Mouse (Mus musculus): ENCODE results near the gene Steap2. TPM values are rescaled to one million over a fixed set of nuclear protein-coding genes. Genes with fewer than 3 reads are reported as not detected.
A peak's percentile ranks its signal among the peaks of the same experiment; 100 is the strongest.
"Not testable (repeated sequence)": the region's sequence is repeated elsewhere in the genome, so short reads cannot be mapped to it uniquely, and the experiment has no call there.

The Steap2 gene
- polyA plus RNA-seq, 1 experiment from 2014 or later = 7.1 TPM

GRCm38 (mm10) chr5:5686973-5687372, 7.4 kb downstream of the Steap2 start:
- no peak overlapping the region for H3K4me2 ChIP-seq (ENCODE audit: low read depth, severe bottlenecking)
- peaks cover 4% of the 10 kb centered on the region; the same call in 1 of the 2 replicates for H3K9me3 ChIP-seq (ENCODE audit: control insufficient read depth, low read length)
- H3K4me3 ChIP-seq (ENCODE audit: low read depth, low read length) = no peak overlapping the region
- H3K36me3 ChIP-seq (ENCODE audit: control insufficient read depth, insufficient read depth, low read length) = no peaks in the 10 kb centered on the region
- H3K27ac ChIP-seq (replicated peaks; ENCODE audit: low read depth, low read length) = no peak overlapping the region
- WGBS = 0% methylated on average over 1 of the region's 1 CpGs
- H3K27me3 ChIP-seq (ENCODE audit: control insufficient read depth, insufficient read depth, low read length) = no peaks in the 10 kb centered on the region
- no peaks in the 10 kb centered on the region; the same call in 1 of the 2 replicates for H3K4me1 ChIP-seq (ENCODE audit: control insufficient read depth, insufficient read depth, low read length)
- ATAC-seq (ENCODE audit: insufficient number of reproducible peaks, low FRiP score, low TSS enrichment, low read depth) (no peak), DNase-seq (ENCODE audit: low spot score) (no peak)
- H3K9ac ChIP-seq (ENCODE audit: low read length) = no peak overlapping the region

DNA sequence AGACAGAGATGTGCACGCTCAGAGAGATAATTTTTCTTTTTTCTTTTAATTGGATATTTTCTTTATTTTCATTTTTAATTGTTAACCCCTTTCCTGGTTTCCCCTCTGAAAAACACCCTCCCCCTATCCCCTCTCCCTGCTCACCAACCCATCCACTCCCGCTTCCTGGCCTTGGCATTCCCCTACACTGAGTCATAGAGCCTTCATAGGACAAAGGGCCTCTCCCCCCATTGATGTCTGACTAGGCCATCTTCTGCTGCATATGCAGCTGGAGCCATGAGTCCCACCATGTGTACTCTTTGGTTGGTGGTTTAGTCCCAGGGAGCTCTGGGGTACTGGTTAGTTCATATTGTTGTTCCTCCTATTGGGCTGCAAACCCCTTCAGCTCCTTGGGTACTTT, 9.4 kb downstream of the Steap2 start:
- H3K9me3 ChIP-seq (ENCODE audit: control insufficient read depth, low read length); ATAC-seq (ENCODE audit: insufficient number of reproducible peaks, low FRiP score, low TSS enrichment, low read depth); H3K4me3 ChIP-seq (ENCODE audit: low read depth, low read length); H3K9ac ChIP-seq (ENCODE audit: low read length); DNase-seq (ENCODE audit: low spot score); H3K27me3 ChIP-seq (ENCODE audit: control insufficient read depth, insufficient read depth, low read length); H3K4me2 ChIP-seq (ENCODE audit: low read depth, severe bottlenecking); H3K36me3 ChIP-seq (ENCODE audit: control insufficient read depth, insufficient read depth, low read length); H3K27ac ChIP-seq (replicated peaks; ENCODE audit: low read depth, low read length); H3K4me1 ChIP-seq (ENCODE audit: control insufficient read depth, insufficient read depth, low read length): not testable (repeated sequence)
- 92% methylated on average over 2 of the region's 2 CpGs for WGBS

DNA sequence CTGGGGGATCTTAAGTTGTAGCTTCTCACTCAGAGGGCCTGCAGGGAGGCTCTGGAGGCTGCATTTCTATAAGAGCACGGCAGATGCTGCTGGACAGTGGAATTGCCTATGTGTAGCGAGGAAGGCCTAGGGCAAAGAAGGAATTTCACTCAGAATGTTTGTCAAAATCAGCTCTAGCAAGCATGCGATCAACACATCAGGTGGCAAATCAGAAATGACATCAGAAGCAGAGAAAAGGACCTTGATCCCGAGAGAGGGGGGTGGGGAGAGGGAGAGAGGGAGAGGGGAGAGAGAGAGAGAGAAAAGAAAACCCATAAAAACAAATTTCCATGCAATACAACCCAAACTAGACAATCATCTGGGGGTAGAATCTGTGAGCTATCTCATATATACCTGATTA, 11.1 kb downstream of the Steap2 start:
- 81% methylated on average over 4 of the region's 4 CpGs for WGBS

GRCm38 (mm10) chr5:5679459-5679858, 14.9 kb downstream of the Steap2 start:
- Histone ChIP-seq H3K27ac (replicated peaks; ENCODE audit: low read depth, low read length) (no peak overlapping the region), H3K36me3 (ENCODE audit: control insufficient read depth, insufficient read depth, low read length) (peaks cover 2% of the 10 kb centered on the region; the same call in 1 of the 2 replicates), H3K4me2 (ENCODE audit: low read depth, severe bottlenecking) (no peak overlapping the region), H3K4me1 (ENCODE audit: control insufficient read depth, insufficient read depth, low read length) (no peaks in the 10 kb centered on the region), H3K27me3 (ENCODE audit: control insufficient read depth, insufficient read depth, low read length) (no peaks in the 10 kb centered on the region), H3K9ac (ENCODE audit: low read length) (no peak overlapping the region), H3K4me3 (ENCODE audit: low read depth, low read length) (no peak overlapping the region), H3K9me3 (ENCODE audit: control insufficient read depth, low read length) (no peaks in the 10 kb centered on the region)
- no peak for ATAC-seq (ENCODE audit: insufficient number of reproducible peaks, low FRiP score, low TSS enrichment, low read depth)
- DNase-seq (ENCODE audit: low spot score) = no peak

More for the DNA sequence above, 11.1 kb downstream of the Steap2 start:
- Histone ChIP-seq H3K9me3 (ENCODE audit: control insufficient read depth, low read length) (no peaks in the 10 kb centered on the region), H3K4me3 (ENCODE audit: low read depth, low read length) (no peak overlapping the region), H3K9ac (ENCODE audit: low read length) (no peak overlapping the region), H3K4me1 (ENCODE audit: control insufficient read depth, insufficient read depth, low read length) (no peaks in the 10 kb centered on the region; the same call in 1 of the 2 replicates), H3K27me3 (ENCODE audit: control insufficient read depth, insufficient read depth, low read length) (no peaks in the 10 kb centered on the region), H3K36me3 (ENCODE audit: control insufficient read depth, insufficient read depth, low read length) (no peaks in the 10 kb centered on the region), H3K27ac (replicated peaks; ENCODE audit: low read depth, low read length) (no peak overlapping the region), H3K4me2 (ENCODE audit: low read depth, severe bottlenecking) (no peak overlapping the region)
- no peak for DNase-seq (ENCODE audit: low spot score)
- ATAC-seq (ENCODE audit: insufficient number of reproducible peaks, low FRiP score, low TSS enrichment, low read depth) = no peak

- Histone ChIP-seq H3K4me3 (ENCODE audit: low read depth, low read length) (no peak overlapping the region), H3K9ac (ENCODE audit: low read length) (no peak overlapping the region), H3K9me3 (ENCODE audit: control insufficient read depth, low read length) (no peaks in the 10 kb centered on the region), H3K4me2 (ENCODE audit: low read depth, severe bottlenecking) (no peak overlapping the region), H3K36me3 (ENCODE audit: control insufficient read depth, insufficient read depth, low read length) (peaks cover 2% of the 10 kb centered on the region; the same call in 1 of the 2 replicates), H3K27me3 (ENCODE audit: control insufficient read depth, insufficient read depth, low read length) (no peaks in the 10 kb centered on the region), H3K4me1 (ENCODE audit: control insufficient read depth, insufficient read depth, low read length) (no peaks in the 10 kb centered on the region), H3K27ac (replicated peaks; ENCODE audit: low read depth, low read length) (no peak overlapping the region)
- WGBS = 89% methylated on average over 3 of the region's 3 CpGs
- no peak for DNase-seq (ENCODE audit: low spot score)
- no peak for ATAC-seq (ENCODE audit: insufficient number of reproducible peaks, low FRiP score, low TSS enrichment, low read depth)
These were observed 18.3 kb downstream of the Steap2 start for GRCm38 (mm10) chr5:5676082-5676481.

- no peak overlapping the region for H3K4me3 ChIP-seq (ENCODE audit: low read depth, low read length)
- H3K9ac ChIP-seq (ENCODE audit: low read length) = no peak overlapping the region
- no peaks in the 10 kb centered on the region for H3K9me3 ChIP-seq (ENCODE audit: control insufficient read depth, low read length)
- no peaks in the 10 kb centered on the region for H3K36me3 ChIP-seq (ENCODE audit: control insufficient read depth, insufficient read depth, low read length)
- no peaks in the 10 kb centered on the region for H3K4me1 ChIP-seq (ENCODE audit: control insufficient read depth, insufficient read depth, low read length)
- H3K27me3 ChIP-seq (ENCODE audit: control insufficient read depth, insufficient read depth, low read length) = no peaks in the 10 kb centered on the region
- ATAC-seq (ENCODE audit: insufficient number of reproducible peaks, low FRiP score, low TSS enrichment, low read depth) (no peak), DNase-seq (ENCODE audit: low spot score) (no peak)
- H3K4me2 ChIP-seq (ENCODE audit: low read depth, severe bottlenecking) = no peak overlapping the region
- H3K27ac ChIP-seq (replicated peaks; ENCODE audit: low read depth, low read length) = no peak overlapping the region
- WGBS = 82% methylated on average over 7 of the region's 7 CpGs
These were observed 25.5 kb downstream of the Steap2 start for GRCm38 (mm10) chr5:5668920-5669319.

DNA sequence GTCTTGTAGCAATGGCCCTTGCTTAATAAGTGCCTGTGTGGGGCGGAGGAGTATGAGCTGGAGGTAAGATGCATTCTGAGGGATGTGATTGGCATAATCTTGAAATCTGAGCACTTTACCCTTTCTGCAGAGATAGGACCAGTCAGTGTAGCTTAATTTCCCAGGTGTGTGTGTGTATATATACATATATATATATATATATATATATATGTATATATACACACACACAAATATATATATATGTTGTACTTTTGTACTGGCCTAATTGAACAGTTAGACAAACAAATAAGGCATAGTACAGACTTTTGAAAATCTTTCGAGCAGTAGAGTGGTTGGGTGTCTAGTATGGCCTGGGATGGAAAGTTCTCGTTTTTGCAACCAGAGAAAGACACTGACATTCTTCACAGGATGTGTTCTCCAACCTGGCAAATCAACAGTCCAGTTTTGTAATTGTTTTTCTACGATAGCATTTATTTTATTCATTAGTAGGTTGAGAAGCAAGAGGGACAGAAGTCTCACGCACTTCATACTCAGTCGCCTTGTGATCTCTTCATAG, 29.9 kb downstream of the Steap2 start:
- H3K27ac ChIP-seq (replicated peaks; ENCODE audit: low read depth, low read length) = no peak overlapping the region

GRCm38 (mm10) chr5:5663655-5664370, 30.6 kb downstream of the Steap2 start, which contains the start of gene Cfap69:
Gene Cfap69, minus strand, starts transcription at chr5:5664239.
- ATAC-seq (ENCODE audit: insufficient number of reproducible peaks, low FRiP score, low TSS enrichment, low read depth) (peak; percentile 98), DNase-seq (ENCODE audit: low spot score) (peak; percentile 94)
- no peaks in the 10 kb centered on the region for H3K27me3 ChIP-seq (ENCODE audit: control insufficient read depth, insufficient read depth, low read length)
- H3K9me3 ChIP-seq (ENCODE audit: control insufficient read depth, low read length) = no peaks in the 10 kb centered on the region
- peak within 1 kb of the TSS; percentile 95 for H3K4me2 ChIP-seq (ENCODE audit: low read depth, severe bottlenecking)
- H3K27ac ChIP-seq (replicated peaks; ENCODE audit: low read depth, low read length) = no peak within 1 kb of the TSS
- no peaks in the 10 kb centered on the region for H3K36me3 ChIP-seq (ENCODE audit: control insufficient read depth, insufficient read depth, low read length)
- no peaks in the 10 kb centered on the region for H3K4me1 ChIP-seq (ENCODE audit: control insufficient read depth, insufficient read depth, low read length)
- H3K9ac ChIP-seq (ENCODE audit: low read length) = peak within 1 kb of the TSS; percentile 68
- peak within 1 kb of the TSS; percentile 72 for H3K4me3 ChIP-seq (ENCODE audit: low read depth, low read length)
- WGBS = under 1% methylated on average over 48 of the region's 48 CpGs

More for the DNA sequence above, 29.9 kb downstream of the Steap2 start:
- WGBS = 58% methylated on average over 6 of the region's 6 CpGs
- no peak for DNase-seq (ENCODE audit: low spot score)
- no peaks in the 10 kb centered on the region for H3K36me3 ChIP-seq (ENCODE audit: control insufficient read depth, insufficient read depth, low read length)
- no peaks in the 10 kb centered on the region for H3K27me3 ChIP-seq (ENCODE audit: control insufficient read depth, insufficient read depth, low read length)
- H3K4me1 ChIP-seq (ENCODE audit: control insufficient read depth, insufficient read depth, low read length) = no peaks in the 10 kb centered on the region
- peak overlapping the region; percentile 63 for H3K9ac ChIP-seq (ENCODE audit: low read length)
- peak overlapping the region; percentile 72 for H3K4me3 ChIP-seq (ENCODE audit: low read depth, low read length)
- H3K9me3 ChIP-seq (ENCODE audit: control insufficient read depth, low read length) = no peaks in the 10 kb centered on the region
- ATAC-seq (ENCODE audit: insufficient number of reproducible peaks, low FRiP score, low TSS enrichment, low read depth) = peak; percentile 62; the same call in 1 of the 2 replicates
- H3K4me2 ChIP-seq (ENCODE audit: low read depth, severe bottlenecking) = peak overlapping the region; percentile 95
